Mouse (Mus musculus) ES-E14 (cell line): Measurements from ENCODE around the gene Wnt1.

Source experiments
- CHD2 ChIP-seq: IDR thresholded peaks from 2 replicates; pipeline ENCODE4 v1.6.1; 2014; ENCODE audit warnings: mild to moderate bottlenecking, low read depth, low read length, inconsistent platforms
- HCFC1 ChIP-seq: IDR thresholded peaks from 2 replicates; pipeline ENCODE4 v1.6.1; 2012; ENCODE audit warnings: low read length, inconsistent platforms, borderline replicate concordance; ENCODE audit not compliant: insufficient read depth
- MAFK ChIP-seq: IDR thresholded peaks from 2 replicates; pipeline ENCODE4 v1.6.1; 2014; ENCODE audit warnings: mild to moderate bottlenecking, low read depth, low read length, inconsistent platforms; ENCODE audit not compliant: insufficient read depth
- ZC3H11A ChIP-seq: IDR thresholded peaks from 2 replicates; pipeline ENCODE4 v1.6.1; 2012; ENCODE audit warnings: low read depth, mild to moderate bottlenecking, inconsistent platforms, low read length, borderline replicate concordance
- ZNF384 ChIP-seq: IDR thresholded peaks from 2 replicates; pipeline ENCODE4 v1.6.1; 2012; ENCODE audit warnings: low read depth, low read length, inconsistent platforms

DNA sequence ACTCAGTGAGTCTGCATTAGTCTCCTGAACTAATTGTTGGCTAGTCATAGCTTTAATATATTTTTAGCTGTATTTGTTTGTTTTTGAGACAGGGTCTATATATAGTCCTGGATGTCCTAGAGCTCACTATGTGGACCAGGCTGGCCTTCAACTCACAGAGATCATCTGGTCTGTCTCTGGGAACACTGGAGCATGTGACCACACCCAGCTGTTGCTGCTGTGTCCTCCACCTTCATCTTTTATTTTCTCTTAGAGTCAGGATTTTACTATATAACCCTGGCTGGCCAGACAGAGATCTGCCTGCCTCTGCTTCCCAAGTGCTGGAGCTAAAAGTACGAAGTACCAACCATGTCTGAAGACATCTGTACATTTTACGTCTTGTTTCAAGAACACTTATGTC, 40.6 kb upstream of the Wnt1 start:
- TF ChIP-seq ZC3H11A (no peak), CHD2 (no peak), ZNF384 (no peak), MAFK (no peak), HCFC1 (no peak)
